Mouse (Mus musculus): Measurements from ENCODE around the gene Erg28.

Gene Erg28

GRCm38 (mm10) chr12:85813599-85813998, 10.8 kb downstream of the Erg28 start:
- CTCF ChIA-PET = no interaction called here

GRCm38 (mm10) chr12:85811676-85812075, 12.7 kb downstream of the Erg28 start:
- CTCF ChIA-PET = no interaction called here

- CTCF ChIA-PET = no interaction called here
These were observed 13.4 kb downstream of the Erg28 start for GRCm38 (mm10) chr12:85810959-85811358.

DNA sequence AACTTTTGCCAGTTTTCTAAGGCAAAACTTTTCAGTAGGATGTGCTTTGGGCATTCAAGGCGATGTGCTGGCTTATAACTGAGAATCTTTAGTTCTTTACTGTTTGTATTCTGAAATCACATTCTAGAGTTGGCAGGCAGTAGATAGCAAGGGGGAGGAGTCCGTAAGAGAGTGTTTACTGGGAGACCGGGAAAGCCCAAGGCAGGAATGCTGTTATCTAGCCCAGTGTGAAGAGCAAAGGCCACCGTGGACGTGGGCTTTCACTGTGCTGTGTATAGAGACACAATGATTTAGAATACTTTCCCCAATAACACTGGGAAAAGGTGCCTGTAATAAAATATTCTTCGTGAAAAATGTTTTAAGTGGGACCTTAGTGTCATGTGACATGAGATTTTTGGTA, 14.6 kb downstream of the Erg28 start:
- CTCF ChIA-PET = no interaction called here

- CTCF ChIA-PET = no interaction called here
These were observed 24.3 kb downstream of the Erg28 start for GRCm38 (mm10) chr12:85800031-85800430.

DNA sequence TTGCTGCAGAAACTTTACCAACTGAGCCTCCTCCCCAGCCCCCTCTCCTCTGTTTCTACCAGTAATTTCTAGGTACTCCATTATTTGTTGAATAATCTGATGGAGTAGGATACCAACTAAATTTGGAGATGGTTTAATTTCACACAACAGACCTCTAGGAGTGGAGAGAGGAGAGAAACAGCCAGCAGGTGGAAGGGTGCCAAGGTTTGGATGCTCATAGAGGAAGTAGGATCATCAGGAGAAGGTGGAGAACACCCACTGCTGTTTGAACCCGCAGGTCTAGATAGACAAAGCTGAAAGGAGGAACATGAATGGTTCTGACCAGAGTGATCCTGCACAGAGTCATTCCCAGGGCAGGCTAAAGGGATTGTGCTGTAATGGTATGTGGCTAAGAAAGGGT, 28.8 kb downstream of the Erg28 start:
- CTCF ChIA-PET = no interaction called here

DNA sequence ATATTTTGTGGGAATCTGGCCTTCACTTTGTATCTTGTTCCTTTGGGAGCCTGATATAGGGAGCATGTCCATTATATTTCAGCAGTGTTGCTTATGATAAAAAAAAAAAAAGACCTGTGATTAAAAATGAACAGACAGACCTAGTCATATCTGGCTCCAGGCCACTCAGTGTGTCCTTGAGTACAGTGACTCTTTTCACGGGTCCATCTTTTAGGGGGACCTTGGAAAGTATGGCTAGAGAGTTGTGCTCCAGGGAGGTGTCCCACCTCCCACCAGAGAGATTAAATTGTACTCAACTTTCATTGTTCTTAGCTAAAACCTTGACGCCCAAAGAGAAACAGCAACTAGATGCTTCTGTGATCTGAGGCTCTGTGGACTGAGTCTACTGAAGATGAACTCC, 30.3 kb downstream of the Erg28 start:
- CTCF ChIA-PET = no interaction called here

- CTCF ChIA-PET = no interaction called here
These were observed 31.5 kb downstream of the Erg28 start for GRCm38 (mm10) chr12:85792821-85793346.

DNA sequence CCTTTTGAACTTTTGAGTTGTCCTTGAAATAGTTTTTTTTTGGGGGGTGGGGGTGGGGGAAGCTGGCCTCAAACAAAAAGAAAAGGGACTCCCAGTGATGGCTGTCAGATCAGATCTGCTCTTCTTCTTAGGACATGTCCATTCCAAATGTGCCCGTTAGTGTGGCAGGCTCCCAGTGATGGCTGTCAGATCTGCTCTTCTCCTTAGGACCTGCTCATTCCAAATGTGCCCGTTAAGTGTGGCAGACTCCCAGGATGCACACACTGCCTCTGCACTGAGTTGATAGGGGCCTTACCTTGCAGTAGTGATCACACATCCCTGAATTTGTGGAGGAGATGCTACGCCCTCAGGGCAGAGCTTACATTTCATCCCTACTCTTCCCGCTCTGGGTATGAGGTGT, 32.2 kb downstream of the Erg28 start:
- CTCF ChIA-PET = no interaction called here

DNA sequence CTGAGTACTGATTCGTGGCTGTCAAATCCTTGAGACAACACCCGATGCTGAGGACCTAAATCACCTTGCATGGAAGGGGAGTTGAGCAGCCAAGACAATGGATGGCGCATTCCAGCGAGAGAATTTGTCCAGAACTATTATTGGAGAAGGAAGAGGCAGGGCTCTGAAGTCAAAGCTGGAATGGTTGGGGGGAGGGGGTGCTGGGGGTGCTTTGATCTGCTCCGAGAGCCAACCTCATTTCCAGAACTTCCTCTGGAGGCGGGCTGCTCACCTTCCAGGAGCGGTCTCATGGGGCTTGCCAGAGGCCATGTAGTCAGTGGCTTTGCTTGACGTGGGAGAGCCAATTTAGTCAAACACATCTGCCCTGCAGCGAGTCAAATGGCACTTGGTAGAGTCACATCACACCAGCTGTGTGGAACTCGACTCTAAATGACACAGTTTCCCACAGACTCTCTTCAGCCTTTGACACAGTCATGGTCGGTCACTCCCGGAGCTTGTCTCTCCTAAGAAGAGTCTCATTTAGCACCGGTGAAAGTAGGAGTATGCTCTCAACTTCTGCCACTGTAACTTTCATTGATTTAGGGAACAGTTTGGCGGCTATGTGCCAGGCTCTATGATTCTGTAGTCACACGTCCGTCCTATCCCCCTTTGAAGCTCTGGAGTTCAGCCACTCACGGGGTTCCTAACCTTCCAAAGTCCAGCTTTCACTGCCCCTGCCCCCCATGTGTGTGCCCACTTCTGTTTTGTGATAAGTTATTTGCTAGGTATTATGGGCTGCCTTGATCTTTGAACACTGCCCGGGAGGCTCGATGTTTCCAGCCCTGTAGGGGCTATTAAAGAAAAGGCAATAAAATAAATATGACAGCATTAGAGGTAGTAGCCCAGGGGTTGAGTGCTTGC, 39.2 kb downstream of the Erg28 start:
- CTCF ChIA-PET = no interaction called here

GRCm38 (mm10) chr12:85781606-85782005, 42.7 kb downstream of the Erg28 start:
- CTCF ChIA-PET = no interaction called here

GRCm38 (mm10) chr12:85779707-85780106, 44.6 kb downstream of the Erg28 start:
- CTCF ChIA-PET = no interaction called here

GRCm38 (mm10) chr12:85778962-85779361, 45.4 kb downstream of the Erg28 start:
- CTCF ChIA-PET = no interaction called here

- CTCF ChIA-PET = no interaction called here
These were observed 53.0 kb downstream of the Erg28 start for GRCm38 (mm10) chr12:85771356-85771755.

DNA sequence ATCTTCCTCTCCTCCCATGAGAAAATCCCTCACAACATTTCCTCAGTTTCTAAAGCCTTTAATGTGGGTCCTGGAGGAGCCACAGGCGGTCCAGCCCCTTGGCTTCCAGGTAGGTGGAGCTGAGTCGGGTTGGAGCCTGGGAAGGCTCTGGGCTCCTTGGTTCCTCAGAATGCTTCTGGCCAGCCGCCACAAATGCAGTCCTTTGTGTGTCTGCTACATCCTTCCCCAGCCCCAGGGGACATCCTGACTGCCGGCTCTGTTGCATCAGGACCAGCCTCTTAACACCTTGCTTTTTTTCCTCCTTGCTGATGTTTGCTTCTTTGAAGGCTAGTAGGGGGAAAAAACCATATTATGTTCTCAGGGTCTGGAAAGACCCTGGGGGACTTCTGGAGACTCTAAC, 56.6 kb downstream of the Erg28 start:
- CTCF ChIA-PET = no interaction called here

- CTCF ChIA-PET = no interaction called here
These were observed 58.1 kb downstream of the Erg28 start for GRCm38 (mm10) chr12:85766287-85766686.
